Mouse (Mus musculus): ENCODE measurements around the gene Hprt.

Hprt gene

GRCm38 (mm10) chrX:53045187-53045903 is 57.4 kb downstream of the Hprt start:
- DNase-seq = peak; percentile 64 to 73

- no peak for DNase-seq
Measured at GRCm38 (mm10) chrX:53046033-53046432, 58.1 kb downstream of the Hprt start.

GRCm38 (mm10) chrX:53046911-53047310 is 59.0 kb downstream of the Hprt start:
- no peak for DNase-seq

- no peak for DNase-seq
Measured at GRCm38 (mm10) chrX:53049196-53049595, 61.3 kb downstream of the Hprt start.

GRCm38 (mm10) chrX:53050353-53050752 is 62.4 kb downstream of the Hprt start:
- no peak for DNase-seq

- DNase-seq = peak; percentile 67 to 81
Measured at GRCm38 (mm10) chrX:53052652-53053500, 64.9 kb downstream of the Hprt start.

- no peak for DNase-seq
Measured at GRCm38 (mm10) chrX:53053885-53054284, 65.9 kb downstream of the Hprt start.

GRCm38 (mm10) chrX:53055771-53056170 is 67.8 kb downstream of the Hprt start:
- peak; percentile 25 to 26 for DNase-seq

- DNase-seq = peak; percentile 59 to 65
Measured at GRCm38 (mm10) chrX:53056627-53057026, 68.7 kb downstream of the Hprt start.

GRCm38 (mm10) chrX:53057054-53057759 is 69.3 kb downstream of the Hprt start:
- DNase-seq = peak; percentile 94 to 97

GRCm38 (mm10) chrX:53057760-53058090 is 69.8 kb downstream of the Hprt start:
- DNase-seq = no peak

- peak; percentile 29 to 44 for DNase-seq
Measured at GRCm38 (mm10) chrX:53058459-53059280, 70.7 kb downstream of the Hprt start.

- DNase-seq = no peak
Measured at GRCm38 (mm10) chrX:53059426-53060007, 71.6 kb downstream of the Hprt start.

- no peak for DNase-seq
Measured at GRCm38 (mm10) chrX:53064406-53064805, 76.5 kb downstream of the Hprt start.

Measured in lung, postnatal 4 days (tissue).